Mouse (Mus musculus): Measurements from ENCODE around the gene Msantd4. TPM values are rescaled to one million over a fixed set of nuclear protein-coding genes. Genes with fewer than 3 reads are reported as not detected.
"Not testable (repeated sequence)": the region's sequence is repeated elsewhere in the genome, so short reads cannot be mapped to it uniquely, and the experiment has no call there.

Msantd4 gene
- total RNA-seq (2021) = 10 to 100 TPM; 43.0 to 43.3 TPM
- 10.4 and 21.2 TPM in 2 replicates for polyA plus RNA-seq (2012; rRNA removed)
- long read RNA-seq, transcript Msantd4-202 (3 exons, 2,800 nt) = major isoform, 29 of 34 reads
- long read RNA-seq, partial matches to known transcripts = 0 of 34 reads
- long read RNA-seq, other reads (novel, unspliced or antisense) = 2 of 34 reads

DNA sequence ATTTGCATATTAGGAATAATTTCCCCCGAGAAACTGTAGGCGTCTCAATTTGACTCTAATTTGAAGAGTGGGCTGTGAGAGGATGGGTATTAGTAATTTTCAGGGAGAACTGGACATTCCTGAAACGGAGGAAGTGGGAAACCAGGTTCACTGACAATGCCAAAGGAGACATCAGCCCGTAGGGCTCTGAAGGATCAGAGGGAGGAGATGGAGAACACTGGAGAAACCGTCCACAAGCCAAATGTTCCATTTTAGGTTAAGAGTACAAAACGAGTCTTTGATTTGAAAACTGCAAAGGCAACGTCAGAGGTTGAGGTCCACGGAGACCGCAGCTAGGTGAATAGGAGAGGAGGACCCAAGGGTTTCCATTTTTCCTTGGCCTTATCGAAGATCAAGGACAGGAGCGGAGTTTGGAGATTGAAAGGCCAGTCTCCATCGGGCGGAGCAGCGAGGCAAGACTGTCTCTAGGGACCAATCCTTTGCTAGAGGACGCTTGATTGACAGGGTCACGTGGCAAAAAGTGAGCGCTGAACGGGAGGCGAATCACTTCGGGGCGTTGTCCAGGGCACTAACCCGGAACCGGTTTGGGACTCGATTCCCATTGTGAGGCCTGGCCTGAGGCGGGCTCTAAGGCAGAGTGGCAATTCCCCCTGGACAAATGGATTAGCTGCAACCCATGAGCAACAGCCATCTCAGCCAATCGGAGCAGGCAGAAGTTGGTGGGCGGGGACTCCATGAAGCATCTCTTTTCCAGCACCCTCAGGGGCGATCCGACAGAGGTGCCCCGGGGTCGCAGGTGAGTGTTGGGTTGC, at the start of gene Msantd4:
Gene Msantd4, plus strand, starts transcription at position 735 of the 812 bp plus-strand sequence.
- 2% methylated on average over 31 of the region's 31 CpGs for WGBS

DNA sequence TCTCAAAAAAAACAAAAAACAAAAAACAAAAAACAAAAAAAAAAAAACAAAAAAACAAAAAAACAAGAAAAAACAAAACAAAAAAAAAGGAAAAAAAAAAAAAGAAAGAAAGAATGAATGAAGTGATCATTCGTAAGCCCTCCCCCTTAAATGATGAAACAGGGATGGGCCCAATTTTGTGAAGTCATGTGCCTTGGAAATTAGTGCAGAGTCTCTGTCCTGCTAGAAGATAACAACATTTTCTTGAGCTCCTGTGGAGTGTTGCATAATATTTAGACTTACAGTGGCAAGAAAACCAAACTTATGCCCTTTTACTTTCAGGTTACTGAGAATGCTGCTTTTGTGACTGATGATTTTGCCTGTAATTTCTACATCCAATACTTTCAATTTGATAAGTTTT, 23.2 kb upstream of the Msantd4 start:
- Histone ChIP-seq H3K36me3 (ENCODE audit: control insufficient read depth, insufficient read depth, low read length) (no peaks in the 10 kb centered on the region), H3K27me3 (ENCODE audit: control insufficient read depth, insufficient read depth, low read length) (no peaks in the 10 kb centered on the region), H3K4me3 (no peak overlapping the region), H3K4me1 (ENCODE audit: control insufficient read depth, insufficient read depth, low read length) (no peaks in the 10 kb centered on the region), H3K79me2 (replicated peaks; ENCODE audit: control insufficient read depth, insufficient read depth, low read length) (no peaks in the 10 kb centered on the region), H3K27ac (no peak overlapping the region), H3K9ac (ENCODE audit: low read depth, low read length) (no peak overlapping the region)
- no peak for TF ChIP-seq EP300 (IDR thresholded peaks at IDR 0.05; ENCODE audit: insufficient read depth, low read depth, low read length)
- TF ChIP-seq CTCF (IDR thresholded peaks at IDR 0.05) = no peak
- TF ChIP-seq POLR2A (IDR thresholded peaks at IDR 0.05; ENCODE audit: insufficient read depth, low read depth, low read length) = no peak
- intact Hi-C loops (cut with DNase I) = no loop called here
- WGBS = 77% methylated on average over 1 of the region's 1 CpGs
- DNase-seq = no peak

More for the DNA sequence above, at the start of gene Msantd4:
- Histone ChIP-seq H3K27ac (peak within 1 kb of the TSS; percentile 87), H3K9ac (ENCODE audit: low read depth, low read length) (peak within 1 kb of the TSS; percentile 72), H3K4me3 (peak within 1 kb of the TSS; percentile 91), H3K79me2 (replicated peaks; ENCODE audit: control insufficient read depth, insufficient read depth, low read length) (peaks cover 1% of the 10 kb centered on the region; the same call in 1 of the 2 replicates), H3K4me1 (ENCODE audit: control insufficient read depth, insufficient read depth, low read length) (peaks cover 2% of the 10 kb centered on the region; the same call in 1 of the 2 replicates), H3K27me3 (ENCODE audit: control insufficient read depth, insufficient read depth, low read length) (no peaks in the 10 kb centered on the region), H3K36me3 (ENCODE audit: control insufficient read depth, insufficient read depth, low read length) (peaks cover 19% of the 10 kb centered on the region)
- TF ChIP-seq EP300 (IDR thresholded peaks at IDR 0.05; ENCODE audit: insufficient read depth, low read depth, low read length) (peak; percentile 63; the same call in 1 of the 2 replicates), CTCF (IDR thresholded peaks at IDR 0.05) (no peak), POLR2A (IDR thresholded peaks at IDR 0.05; ENCODE audit: insufficient read depth, low read depth, low read length) (peak; percentile 95)
- intact Hi-C loops (cut with DNase I) = loop anchor here (1.0 kb wide), 1 partner anchor 67 kb away; the partner anchor contains the start of genes Aasdhppt and Kbtbd3
- peak; percentile 94 to 99 for DNase-seq

DNA sequence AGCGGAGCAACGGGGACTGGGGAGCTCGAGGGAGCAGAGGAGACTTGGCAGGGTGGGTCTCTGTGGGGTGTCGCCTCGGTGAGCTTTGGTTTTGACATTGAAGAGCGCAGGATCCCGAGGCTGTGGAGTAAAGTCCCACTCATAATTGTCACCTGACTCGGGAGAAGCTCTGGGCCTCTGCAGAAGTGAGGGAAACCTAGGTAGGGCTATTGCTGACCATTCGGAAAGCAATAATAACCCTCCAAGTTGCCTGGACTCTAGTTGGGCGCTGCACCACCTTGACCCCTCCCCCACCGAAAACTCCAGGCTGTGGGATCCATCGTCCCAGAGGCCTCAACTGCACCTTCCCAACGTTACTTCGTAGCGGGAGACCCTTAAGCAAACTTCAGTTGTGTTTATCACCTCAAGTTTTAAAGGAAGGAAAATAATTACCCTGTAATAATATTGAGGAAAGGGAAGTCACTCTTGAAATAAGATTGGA, 318 bp downstream of the Msantd4 start:
- Histone ChIP-seq H3K36me3 (ENCODE audit: control insufficient read depth, insufficient read depth, low read length) (peaks cover 22% of the 10 kb centered on the region), H3K27me3 (ENCODE audit: control insufficient read depth, insufficient read depth, low read length) (no peaks in the 10 kb centered on the region), H3K79me2 (replicated peaks; ENCODE audit: control insufficient read depth, insufficient read depth, low read length) (peaks cover 1% of the 10 kb centered on the region; the same call in 1 of the 2 replicates), H3K27ac (peak overlapping the region; percentile 76), H3K4me3 (peak overlapping the region; percentile 91), H3K4me1 (ENCODE audit: control insufficient read depth, insufficient read depth, low read length) (peaks cover 2% of the 10 kb centered on the region; the same call in 1 of the 2 replicates), H3K9ac (ENCODE audit: low read depth, low read length) (peak overlapping the region; percentile 72)
- no peak for DNase-seq
- no peak for TF ChIP-seq CTCF (IDR thresholded peaks at IDR 0.05)
- intact Hi-C loops (cut with DNase I) = loop anchor here (1.0 kb wide), 1 partner anchor 67 kb away; the partner anchor contains the start of genes Aasdhppt and Kbtbd3
- WGBS = 0% methylated on average over 15 of the region's 15 CpGs

- intact Hi-C loops (cut with DNase I) = not testable (repeated sequence)
Observed at GRCm38 (mm10) chr9:4400801-4401200, 24.4 kb downstream of the Msantd4 start.

More at GRCm38 (mm10) chr9:4400801-4401200, 24.4 kb downstream of the Msantd4 start:
- not testable (repeated sequence) for H3K27me3 ChIP-seq (ENCODE audit: control insufficient read depth, insufficient read depth, low read length); H3K9ac ChIP-seq (ENCODE audit: low read depth, low read length); H3K36me3 ChIP-seq (ENCODE audit: control insufficient read depth, insufficient read depth, low read length); H3K79me2 ChIP-seq (replicated peaks; ENCODE audit: control insufficient read depth, insufficient read depth, low read length); DNase-seq; H3K4me3 ChIP-seq; H3K27ac ChIP-seq; H3K4me1 ChIP-seq (ENCODE audit: control insufficient read depth, insufficient read depth, low read length)
- WGBS = 85% methylated on average over 11 of the region's 11 CpGs

Small RNA genes lying within 50 kb of the gene (microRNA-seq; reads per million reads assigned to microRNA genes)
- 0 reads per million in 2 experiments for gene Gm23992

Other genes starting within 250 kb of the Msantd4 start
- gene Aasdhppt, start 67.1 kb upstream of the Msantd4 start, total RNA-seq (2021) = 10 to 100 TPM; 17.1 to 20.3 TPM
- gene Aasdhppt, start 67.1 kb upstream of the Msantd4 start, polyA plus RNA-seq (2012; rRNA removed) = 4.8 and 7.5 TPM in 2 replicates
- gene Kbtbd3, start 66.7 kb upstream of the Msantd4 start, total RNA-seq (2021) = 1 to 10 TPM; 8.7 to 8.9 TPM
- gene Kbtbd3, start 66.7 kb upstream of the Msantd4 start, polyA plus RNA-seq (2012; rRNA removed) = 1.9 and 3.7 TPM in 2 replicates